Comparison of ENCODE assay signal across 16 mouse cellular contexts in genomic region chr15:82017461-82017860, GRCm38 (mm10). TPM values are rescaled to one million over a fixed set of nuclear protein-coding genes. Genes with fewer than 3 reads are reported as not detected.
DNase-seq lines count a peak whose midpoint lies in the region; ATAC-seq and TF ChIP-seq lines count a peak whose summit lies in the region.
"Had no signal": no experiment of that assay in that cellular context is flagged by ENCODE, and none has a peak within 500 bp of the region (broad histone marks: within the 10 kb centered on the region; RNA-seq: fewer than 3 reads in every experiment).

No protein-coding gene starts in this region.

- H3K27me3 ChIP-seq in forebrain, embryonic 13.5 days: no peaks in the 10 kb centered on the region
- no peaks in the 10 kb centered on the region for H3K27me3 ChIP-seq in forebrain, embryonic 15.5 days
- no peaks in the 10 kb centered on the region for H3K27me3 ChIP-seq in liver, embryonic 11.5 days (replicated peaks; ENCODE audit: control insufficient read depth, insufficient read depth, low read length)
- peaks cover 8% of the 10 kb centered on the region for H3K27me3 ChIP-seq in E14TG2a.4 (ENCODE audit: insufficient read depth, low read length)
- no peaks in the 10 kb centered on the region for H3K27me3 ChIP-seq in liver, embryonic 13.5 days

- H3K9me3 ChIP-seq in forebrain, embryonic 13.5 days (replicated peaks): no peaks in the 10 kb centered on the region
- no peaks in the 10 kb centered on the region for H3K9me3 ChIP-seq in forebrain, embryonic 15.5 days
- H3K9me3 ChIP-seq in liver, embryonic 11.5 days (ENCODE audit: control insufficient read depth, low read length): no peaks in the 10 kb centered on the region
- H3K9me3 ChIP-seq in E14TG2a.4 (ENCODE audit: low read length): no peaks in the 10 kb centered on the region
- H3K9me3 ChIP-seq in liver, embryonic 13.5 days (replicated peaks): no peaks in the 10 kb centered on the region
- H3K9me3 ChIP-seq: hindbrain, embryonic 10.5 days had no signal

- H3K4me2 ChIP-seq in forebrain, embryonic 13.5 days: peak overlapping the region; percentile 27; the same call in 1 of the 2 replicates
- no peak overlapping the region for H3K4me2 ChIP-seq in forebrain, embryonic 15.5 days (replicated peaks)
- H3K4me2 ChIP-seq in liver, embryonic 11.5 days: peak overlapping the region; percentile 90
- peak overlapping the region; percentile 88 for H3K4me2 ChIP-seq in liver, embryonic 13.5 days

- ATAC-seq in forebrain, embryonic 13.5 days: no peak
- ATAC-seq in forebrain, embryonic 15.5 days (replicated peaks): no peak
- ATAC-seq in liver, embryonic 11.5 days (replicated peaks; ENCODE audit: low FRiP score): no peak
- no peak for ATAC-seq in liver, embryonic 13.5 days (ENCODE audit: low read depth)

- DNase-seq in liver, embryonic 11.5 days (ENCODE audit: low spot score): no peak
- DNase-seq in liver: no peak
- DNase-seq in liver, embryonic 13.5 days: no peak
- DNase-seq in right cerebral cortex, adult 2 months (ENCODE audit: low spot score in 2 of 2): no peak
- no peak for DNase-seq in left cerebral cortex, adult 9 months (ENCODE audit: low spot score in 2 of 2)
- DNase-seq: adrenal gland, postnatal 25 days; cerebellum, postnatal 36 days; heart, adult 11 months; kidney, postnatal 10 days; lung, postnatal 14 days had no signal

- whole genome bisulfite sequencing in forebrain, embryonic 13.5 days: 75% methylated on average over 4 of the region's 4 CpGs
- WGBS in forebrain, embryonic 15.5 days: 66% methylated on average over 4 of the region's 4 CpGs
- WGBS in liver, embryonic 11.5 days: 66% methylated on average over 4 of the region's 4 CpGs
- 41% methylated on average over 4 of the region's 4 CpGs for WGBS in liver, embryonic 13.5 days (ENCODE audit: insufficient replicate concordance)

- peaks cover 29% of the 10 kb centered on the region for H3K4me1 ChIP-seq in forebrain, embryonic 13.5 days
- peaks cover 32% of the 10 kb centered on the region for H3K4me1 ChIP-seq in forebrain, embryonic 15.5 days
- peaks cover 19% of the 10 kb centered on the region for H3K4me1 ChIP-seq in liver, embryonic 11.5 days (replicated peaks; ENCODE audit: control insufficient read depth, insufficient read depth, low read length)
- H3K4me1 ChIP-seq in E14TG2a.4 (replicated peaks; ENCODE audit: low read depth, low read length): peaks cover 28% of the 10 kb centered on the region
- H3K4me1 ChIP-seq in liver, embryonic 13.5 days (replicated peaks): peaks cover 50% of the 10 kb centered on the region

- TF ChIP-seq CTCF in E14TG2a.4 (conservative IDR thresholded peaks at IDR 0.05; ENCODE audit: low read length): no peak

- peaks cover 27% of the 10 kb centered on the region for H3K36me3 ChIP-seq in forebrain, embryonic 13.5 days (ENCODE audit: poor library complexity, severe bottlenecking)
- peaks cover 16% of the 10 kb centered on the region for H3K36me3 ChIP-seq in forebrain, embryonic 15.5 days
- peaks cover 10% of the 10 kb centered on the region for H3K36me3 ChIP-seq in liver, embryonic 11.5 days (ENCODE audit: control insufficient read depth, insufficient read depth, low read length)
- peaks cover 42% of the 10 kb centered on the region for H3K36me3 ChIP-seq in E14TG2a.4 (ENCODE audit: insufficient read depth, low read length)
- peaks cover 37% of the 10 kb centered on the region for H3K36me3 ChIP-seq in liver, embryonic 13.5 days

- no peak overlapping the region for H3K9ac ChIP-seq in forebrain, embryonic 13.5 days
- no peak overlapping the region for H3K9ac ChIP-seq in forebrain, embryonic 15.5 days (replicated peaks)
- peak overlapping the region; percentile 53; the same call in 1 of the 2 replicates for H3K9ac ChIP-seq in liver, embryonic 11.5 days (ENCODE audit: low read depth, low read length)
- H3K9ac ChIP-seq in liver, embryonic 13.5 days: peak overlapping the region; percentile 60

- H3K27ac ChIP-seq in forebrain, embryonic 13.5 days: no peak overlapping the region
- H3K27ac ChIP-seq in forebrain, embryonic 15.5 days (replicated peaks): no peak overlapping the region
- H3K27ac ChIP-seq in liver, embryonic 11.5 days (ENCODE audit: low read depth, low read length): no peak overlapping the region
- H3K27ac ChIP-seq in liver, embryonic 13.5 days: peak overlapping the region; percentile 19; the same call in 1 of the 2 replicates

- no peak overlapping the region for H3K4me3 ChIP-seq in forebrain, embryonic 13.5 days
- no peak overlapping the region for H3K4me3 ChIP-seq in forebrain, embryonic 15.5 days
- peak overlapping the region; percentile 37 for H3K4me3 ChIP-seq in liver, embryonic 11.5 days (ENCODE audit: low read depth, low read length)
- peak overlapping the region; percentile 97; the same call in 1 of the 2 replicates for H3K4me3 ChIP-seq in E14TG2a.4 (replicated peaks; ENCODE audit: low read length)
- peak overlapping the region; percentile 94 for H3K4me3 ChIP-seq in liver, embryonic 13.5 days (replicated peaks)

RNA-seq across cellular contexts. Expression of gene Desi1, which starts 16.2 kb away (rescaled TPM):
- 36.7 and 38.4 TPM in 2 replicates for polyA plus RNA-seq in forebrain, embryonic 13.5 days (2015; fragmentation: Nextera tagmentation; extraction: Ambion mirVana)
- polyA plus RNA-seq in forebrain, embryonic 15.5 days (2015; fragmentation: Nextera tagmentation; extraction: Ambion mirVana): 42.3 and 44.7 TPM in 2 replicates
- polyA plus RNA-seq in liver, embryonic 11.5 days (2014; fragmentation: Nextera tagmentation; extraction: Ambion mirVana): 27.4 and 30.3 TPM in 2 replicates
- 12.8 and 13.7 TPM in 2 replicates for polyA plus RNA-seq in liver, embryonic 13.5 days (2015; fragmentation: Nextera tagmentation; extraction: Ambion mirVana)

RNA-seq across cellular contexts. Expression of gene Xrcc6, which starts 29.8 kb away (rescaled TPM):
- polyA plus RNA-seq in forebrain, embryonic 13.5 days (2015; fragmentation: Nextera tagmentation; extraction: Ambion mirVana): 59.9 and 65.3 TPM in 2 replicates
- 58.9 and 59.5 TPM in 2 replicates for polyA plus RNA-seq in forebrain, embryonic 15.5 days (2015; fragmentation: Nextera tagmentation; extraction: Ambion mirVana)
- polyA plus RNA-seq in liver, embryonic 11.5 days (2014; fragmentation: Nextera tagmentation; extraction: Ambion mirVana): 133 and 151 TPM in 2 replicates
- 77.5 and 87.7 TPM in 2 replicates for polyA plus RNA-seq in liver, embryonic 13.5 days (2015; fragmentation: Nextera tagmentation; extraction: Ambion mirVana)

RNA-seq across cellular contexts. Expression of gene Snu13, which starts 29.9 kb away (rescaled TPM):
- polyA plus RNA-seq in forebrain, embryonic 13.5 days (2015; fragmentation: Nextera tagmentation; extraction: Ambion mirVana): 270 and 290 TPM in 2 replicates
- polyA plus RNA-seq in forebrain, embryonic 15.5 days (2015; fragmentation: Nextera tagmentation; extraction: Ambion mirVana): 258 and 264 TPM in 2 replicates
- 393 and 418 TPM in 2 replicates for polyA plus RNA-seq in liver, embryonic 11.5 days (2014; fragmentation: Nextera tagmentation; extraction: Ambion mirVana)
- polyA plus RNA-seq in liver, embryonic 13.5 days (2015; fragmentation: Nextera tagmentation; extraction: Ambion mirVana): 224 and 231 TPM in 2 replicates

RNA-seq across cellular contexts. Expression of gene 1700029P11Rik, which starts 37.1 kb away (rescaled TPM):
- not detected in 2 replicates for polyA plus RNA-seq in forebrain, embryonic 13.5 days (2015; fragmentation: Nextera tagmentation; extraction: Ambion mirVana)
- polyA plus RNA-seq in forebrain, embryonic 15.5 days (2015; fragmentation: Nextera tagmentation; extraction: Ambion mirVana): not detected in 2 replicates
- polyA plus RNA-seq in liver, embryonic 11.5 days (2014; fragmentation: Nextera tagmentation; extraction: Ambion mirVana): not detected in 2 replicates
- polyA plus RNA-seq in liver, embryonic 13.5 days (2015; fragmentation: Nextera tagmentation; extraction: Ambion mirVana): not detected in 2 replicates
- polyA plus RNA-seq: hindbrain, embryonic 10.5 days; midbrain, postnatal 0 days; neural tube, embryonic 14.5 days had no signal

RNA-seq across cellular contexts. Expression of gene 4930407I10Rik, which starts 41.5 kb away (rescaled TPM):
- polyA plus RNA-seq in forebrain, embryonic 13.5 days (2015; fragmentation: Nextera tagmentation; extraction: Ambion mirVana): not detected in 2 replicates
- not detected in 2 replicates for polyA plus RNA-seq in forebrain, embryonic 15.5 days (2015; fragmentation: Nextera tagmentation; extraction: Ambion mirVana)
- polyA plus RNA-seq in liver, embryonic 11.5 days (2014; fragmentation: Nextera tagmentation; extraction: Ambion mirVana): not detected in 2 replicates
- not detected in 2 replicates for polyA plus RNA-seq in liver, embryonic 13.5 days (2015; fragmentation: Nextera tagmentation; extraction: Ambion mirVana)
- polyA plus RNA-seq: hindbrain, embryonic 10.5 days; midbrain, postnatal 0 days; neural tube, embryonic 14.5 days had no signal

Comparison
In these comparisons a context has a peak if more than half of its experiments do, and no peak if none do; other contexts are left out.
1. H3K4me3 ChIP-seq: peak in liver, embryonic 11.5 days (single experiment), E14TG2a.4 (single experiment) and liver, embryonic 13.5 days (single experiment); none in forebrain, embryonic 13.5 days (single experiment) and forebrain, embryonic 15.5 days (single experiment).
2. H3K9ac ChIP-seq: peak in liver, embryonic 11.5 days (single experiment) and liver, embryonic 13.5 days (single experiment); none in forebrain, embryonic 13.5 days (single experiment) and forebrain, embryonic 15.5 days (single experiment).